Mouse (Mus musculus): ENCODE results near the gene Rubcn.
A peak's percentile ranks its signal among the peaks of the same experiment; 100 is the strongest.

- TF ChIP-seq POLR2A (IDR thresholded peaks at IDR 0.05; ENCODE audit: borderline replicate concordance, low read depth, low read length): no peak
- TF ChIP-seq CTCF (IDR thresholded peaks at IDR 0.05; ENCODE audit: low read depth, low read length): peak; percentile 72
Observed at GRCm38 (mm10) chr16:32812888-32813361, 64.6 kb downstream of the Rubcn start.
